Mouse (Mus musculus) neutrophil, adult 65 days (primary cell): ENCODE data around the gene Tdpoz2. TPM values are rescaled to one million over a fixed set of nuclear protein-coding genes. Genes with fewer than 3 reads are reported as not detected.

Source experiments
- total RNA-seq: library from RNA; stranded (reverse); gene quantifications from 2 replicates; pipeline ENCODE4 v1.2.4, GENCODE M21; 2023

The Tdpoz2 gene
- not detected in 2 replicates for total RNA-seq

DNA sequence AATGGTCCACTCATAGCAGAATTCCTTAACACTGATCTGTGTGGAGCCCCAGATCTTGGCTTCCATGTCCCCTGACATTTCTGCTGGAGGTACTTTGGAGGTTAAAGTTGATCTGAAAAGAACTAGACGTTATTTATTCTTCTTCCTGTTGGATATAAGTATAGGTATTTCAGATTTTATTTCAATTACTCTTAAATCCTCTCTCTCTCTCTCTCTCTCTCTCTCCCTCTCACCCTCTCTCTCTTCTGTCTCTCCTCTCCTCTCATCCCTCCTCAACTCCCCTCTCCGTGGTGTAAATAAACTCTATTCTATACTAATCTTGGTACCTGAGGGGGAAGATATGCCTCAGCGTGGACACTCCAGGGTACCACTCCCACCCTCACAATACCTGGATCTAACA, at the start of gene Tdpoz2:
Tdpoz2 (minus strand) TSS at position 101 of the 400 bp plus-strand sequence.

DNA sequence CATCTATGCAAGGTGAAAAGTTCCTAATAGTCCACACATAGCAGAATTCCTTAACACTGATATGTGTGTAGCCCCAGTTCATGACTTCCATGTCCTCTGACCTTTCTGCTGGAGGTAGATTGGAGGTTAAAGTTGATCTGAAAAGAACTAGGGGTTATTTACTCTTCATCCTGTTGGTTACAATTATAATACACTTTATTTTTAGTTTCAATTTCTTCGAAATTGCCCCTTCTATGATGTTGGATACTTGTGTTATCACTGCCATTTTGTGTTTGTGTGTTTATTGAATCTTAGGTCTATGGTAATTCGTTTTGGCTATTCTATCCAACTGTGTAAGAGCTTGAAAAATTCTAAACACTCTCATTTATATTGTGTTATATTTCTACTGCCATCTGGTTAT, 40.5 kb upstream of the Tdpoz2 start, which contains the start of gene Gm37596:
Gm37596 (minus strand) TSS at position 101 of the 400 bp plus-strand sequence.

DNA sequence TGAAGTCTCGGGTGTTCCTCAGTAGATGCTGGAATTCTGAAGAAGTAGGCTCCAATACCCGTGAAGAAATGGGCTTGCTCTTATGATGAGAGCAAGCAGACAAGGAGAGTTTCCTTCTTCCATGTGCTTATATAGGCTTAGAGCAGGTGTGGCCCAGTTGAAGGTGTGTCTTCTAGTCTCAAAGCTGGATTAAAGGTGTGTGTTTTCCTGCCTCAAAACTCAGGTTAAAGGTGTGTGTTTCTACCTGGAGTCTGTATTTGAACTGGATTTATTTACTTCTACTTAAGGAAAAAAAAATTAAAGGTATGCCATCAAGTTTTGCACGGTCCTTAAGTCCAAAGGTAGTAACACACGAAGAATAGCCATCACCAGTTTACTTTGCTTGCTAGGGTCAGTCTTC, 23.7 kb upstream of the Tdpoz2 start, which contains the start of gene Tdpoz1:
Tdpoz1 (minus strand) TSS at position 101 of the 400 bp plus-strand sequence.

Other genes starting within 250 kb of the Tdpoz2 start
- 1.00 and 1.5 TPM in 2 replicates for gene Tchh, start 210.4 kb downstream of the Tdpoz2 start, total RNA-seq
- gene Tchhl1, start 183.9 kb downstream of the Tdpoz2 start, total RNA-seq: not detected in 2 replicates
- gene S100a11, start 132.2 kb downstream of the Tdpoz2 start, total RNA-seq: 2,944 and 4,056 TPM in 2 replicates
- gene S100a10, start 97.6 kb downstream of the Tdpoz2 start, total RNA-seq: 202 and 238 TPM in 2 replicates
- gene Tdpoz1, start 23.6 kb upstream of the Tdpoz2 start, total RNA-seq: not detected in 2 replicates
- not detected in 2 replicates for gene Gm37596, start 40.4 kb upstream of the Tdpoz2 start, total RNA-seq
- not detected in 2 replicates for gene Gm5773, start 120.3 kb upstream of the Tdpoz2 start, total RNA-seq
- not detected in 2 replicates for gene Tdpoz4, start 143.7 kb upstream of the Tdpoz2 start, total RNA-seq
- gene Tdpoz3, start 173.3 kb upstream of the Tdpoz2 start, total RNA-seq: not detected in 2 replicates